Mouse (Mus musculus) E14TG2a.4 (cell line): Measurements from ENCODE around the gene Pwwp2b.
A peak's percentile ranks its signal among the peaks of the same experiment; 100 is the strongest.

Experiments
- CTCF ChIP-seq: conservative IDR thresholded peaks from 2 replicates; pipeline ENCODE4 v1.5.1; 2014; ENCODE audit warnings: low read length
- NANOG ChIP-seq: IDR thresholded peaks from 2 replicates; pipeline ENCODE4 v1.6.1; 2014; ENCODE audit warnings: borderline replicate concordance, low read length, mixed read lengths

GRCm38 (mm10) chr7:139303280-139304011, 55.2 kb downstream of the Pwwp2b start:
- peak; percentile 92 for TF ChIP-seq CTCF
- TF ChIP-seq NANOG, result no peak
